16 mouse cellular contexts compared by ENCODE assay signal in the genomic region with DNA sequence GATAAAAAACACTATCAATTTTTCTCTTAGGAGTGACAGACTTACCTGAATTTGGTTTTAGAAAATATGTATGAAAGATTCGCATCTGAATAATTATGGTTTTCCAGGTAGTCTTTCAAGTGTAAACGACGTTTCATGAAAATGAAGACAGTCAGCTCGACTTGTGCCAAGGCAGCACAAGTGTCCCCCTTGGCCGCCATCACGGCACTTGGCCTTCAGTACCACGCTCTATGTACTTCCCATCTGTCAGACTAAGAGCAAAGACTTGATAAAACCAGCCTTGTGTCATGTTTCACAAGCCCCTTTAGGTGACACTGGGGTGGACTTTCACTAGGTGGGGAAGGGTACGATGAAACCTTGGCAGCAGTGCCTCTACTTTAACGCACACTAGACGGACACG.
"Had no signal": no experiment of that assay in that cellular context is flagged by ENCODE, and none has a peak within 500 bp of the region (broad histone marks: within the 10 kb centered on the region; RNA-seq: fewer than 3 reads in every experiment).

No protein-coding gene starts in this region.

- DNase-seq: liver; liver, embryonic 13.5 days; liver, postnatal 0 days; lung, adult 18-20 months; lung, adult 2 months; lung, embryonic 14.5 days; lung, postnatal 10 days; lung, postnatal 14 days; lung, postnatal 36 days; lung, postnatal 4 days; midbrain, embryonic 14.5 days had no signal

- ATAC-seq: liver, embryonic 12.5 days; liver, postnatal 0 days; lung, postnatal 0 days; midbrain, embryonic 13.5 days; midbrain, embryonic 15.5 days; midbrain, embryonic 16.5 days had no signal
